Mouse (Mus musculus) intestine, embryonic 14.5 days (tissue): Measurements from ENCODE around the gene Szt2. TPM values are rescaled to one million over a fixed set of nuclear protein-coding genes. Genes with fewer than 3 reads are reported as not detected.

Experiments used
- ATAC-seq: fragments of 200-750 bp; cut with Nextera tagmentation; replicated peaks from 2 replicates; pipeline ENCODE4 v1.8.0; 2017; ENCODE audit warnings: low read depth, moderate number of reproducible peaks, moderate TSS enrichment, moderate library complexity; ENCODE audit not compliant: low FRiP score, low TSS enrichment
- DNase-seq: peaks from one replicate; pipeline ENCODE4 v3.0.0-alpha.2; 2018; ENCODE audit warnings: low spot score
- H3K27ac ChIP-seq: fragments of 300-500 bp; sonication (generic); 2 replicates; pipeline ENCODE4 v1.5.1; 2014; ENCODE audit warnings: low read depth, mild to moderate bottlenecking, control low read depth
- H3K27me3 ChIP-seq: fragments of 300-500 bp; sonication (generic); replicated peaks from 2 replicates; pipeline ENCODE4 v1.6.1; 2014; ENCODE audit warnings: low read length, control low read depth; ENCODE audit not compliant: control insufficient read depth, insufficient read depth
- H3K36me3 ChIP-seq: fragments of 300-500 bp; sonication (generic); 2 replicates; pipeline ENCODE4 v1.6.1; 2014; ENCODE audit warnings: low read length, control low read depth; ENCODE audit not compliant: control insufficient read depth, insufficient read depth
- H3K4me1 ChIP-seq: fragments of 300-500 bp; sonication (generic); replicated peaks from 2 replicates; pipeline ENCODE4 v1.6.1; 2014; ENCODE audit warnings: low read length, control low read depth, mixed read lengths; ENCODE audit not compliant: control insufficient read depth, insufficient read depth
- H3K4me2 ChIP-seq: fragments of 300-500 bp; sonication (generic); 2 replicates; pipeline ENCODE4 v1.6.1; 2014; ENCODE audit warnings: low read length
- H3K4me3 ChIP-seq: fragments of 300-500 bp; sonication (generic); 2 replicates; pipeline ENCODE4 v1.5.1; 2014; ENCODE audit warnings: low read depth, low read length, control low read depth, mixed read lengths
- H3K9ac ChIP-seq: fragments of 300-500 bp; sonication (generic); 2 replicates; pipeline ENCODE4 v1.6.1; 2014; ENCODE audit warnings: mild to moderate bottlenecking, low read length
- H3K9me3 ChIP-seq: fragments of 300-500 bp; sonication (generic); 2 replicates; pipeline ENCODE4 v1.6.1; 2016; ENCODE audit warnings: low read length, control low read depth; ENCODE audit not compliant: control insufficient read depth
- WGBS: fragments of 180-500 bp; shearing (Covaris S2); extraction: QIAGEN DNeasy Blood & Tissue Kit; methylation state at CpG from one replicate; pipeline ENCODE4 v1.1.7; 2014; 5-methylcytosine and 5-hydroxymethylcytosine counted together
- polyA plus RNA-seq: library from polyadenylated mRNA; unstranded; fragments of >200 nt; fragmentation: Nextera tagmentation; extraction: Ambion mirVana; gene quantifications from 2 replicates; pipeline ENCODE4 v1.2.1, GENCODE M21; 2014

The Szt2 gene
- polyA plus RNA-seq: 12.1 and 13.2 TPM in 2 replicates

DNA sequence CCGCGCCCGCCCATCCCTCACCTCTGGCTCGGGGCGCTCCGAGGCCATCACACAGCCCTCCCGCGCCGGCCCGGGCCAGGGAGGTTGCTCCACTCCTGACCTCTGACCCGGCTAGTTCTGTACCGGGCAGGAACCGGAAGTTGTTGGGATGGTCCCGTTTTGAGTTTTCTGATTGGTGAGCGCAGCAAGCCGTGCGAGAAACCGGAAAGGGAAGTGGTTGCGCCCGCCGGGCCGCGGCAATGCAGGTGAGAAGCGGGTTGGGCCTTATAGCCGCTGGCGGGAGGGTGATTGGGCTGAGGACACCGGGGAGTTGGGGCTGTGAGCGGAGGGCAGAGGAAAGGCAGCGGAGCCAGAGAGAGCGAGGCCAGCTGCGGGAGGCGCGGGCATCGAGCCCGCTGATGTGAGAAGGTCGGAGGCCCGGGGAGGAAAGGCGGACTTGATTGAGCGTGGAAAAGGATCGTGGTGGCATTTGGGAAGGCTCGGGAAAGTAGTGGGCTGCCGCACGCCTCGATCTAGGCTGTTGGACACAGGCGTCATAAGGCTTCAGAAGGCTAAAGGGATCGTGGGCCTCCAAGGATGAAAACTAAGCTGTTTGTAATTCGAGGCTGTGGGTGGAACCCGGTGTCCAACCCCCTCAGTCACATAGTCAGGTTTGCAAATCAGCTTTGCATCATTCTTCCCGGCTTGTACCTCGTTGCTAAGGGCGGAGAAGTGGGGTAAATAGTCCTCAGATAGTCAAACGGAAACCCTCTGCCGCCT lies at the start of gene Szt2, which contains the start of gene Med8:
Gene Szt2 (minus strand): TSS at position 132 of the 759 bp plus-strand sequence.
Gene Med8 (plus strand): TSS at position 196 of the 759 bp plus-strand sequence.
- peak within 1 kb of the TSS; percentile 91 for H3K4me2 ChIP-seq
- peaks cover 14% of the 10 kb centered on the region for H3K4me1 ChIP-seq
- H3K27ac ChIP-seq: peak within 1 kb of the TSS; percentile 47; the same call in 1 of the 2 replicates
- H3K27me3 ChIP-seq: no peaks in the 10 kb centered on the region
- H3K4me3 ChIP-seq: peak within 1 kb of the TSS; percentile 98
- no peaks in the 10 kb centered on the region for H3K9me3 ChIP-seq
- ATAC-seq: peak; percentile 94
- peaks cover 40% of the 10 kb centered on the region for H3K36me3 ChIP-seq
- under 1% methylated on average over 53 of the region's 53 CpGs for WGBS
- peak; percentile 90 for DNase-seq
- peak within 1 kb of the TSS; percentile 87 for H3K9ac ChIP-seq

GRCm38 (mm10) chr4:118457345-118457975 lies 48.4 kb upstream of the Szt2 start, which contains the start of gene Mpl:
Gene Mpl, minus strand, starts transcription at chr4:118457513.
- H3K4me1 ChIP-seq: no peaks in the 10 kb centered on the region
- no peak within 1 kb of the TSS for H3K27ac ChIP-seq
- H3K36me3 ChIP-seq: no peaks in the 10 kb centered on the region
- no peak within 1 kb of the TSS for H3K4me3 ChIP-seq
- no peak for ATAC-seq
- H3K9ac ChIP-seq: no peak within 1 kb of the TSS
- DNase-seq: no peak
- no peaks in the 10 kb centered on the region for H3K27me3 ChIP-seq
- 60% methylated on average over 9 of the region's 9 CpGs for WGBS
- no peak within 1 kb of the TSS for H3K4me2 ChIP-seq
- H3K9me3 ChIP-seq: no peaks in the 10 kb centered on the region

DNA sequence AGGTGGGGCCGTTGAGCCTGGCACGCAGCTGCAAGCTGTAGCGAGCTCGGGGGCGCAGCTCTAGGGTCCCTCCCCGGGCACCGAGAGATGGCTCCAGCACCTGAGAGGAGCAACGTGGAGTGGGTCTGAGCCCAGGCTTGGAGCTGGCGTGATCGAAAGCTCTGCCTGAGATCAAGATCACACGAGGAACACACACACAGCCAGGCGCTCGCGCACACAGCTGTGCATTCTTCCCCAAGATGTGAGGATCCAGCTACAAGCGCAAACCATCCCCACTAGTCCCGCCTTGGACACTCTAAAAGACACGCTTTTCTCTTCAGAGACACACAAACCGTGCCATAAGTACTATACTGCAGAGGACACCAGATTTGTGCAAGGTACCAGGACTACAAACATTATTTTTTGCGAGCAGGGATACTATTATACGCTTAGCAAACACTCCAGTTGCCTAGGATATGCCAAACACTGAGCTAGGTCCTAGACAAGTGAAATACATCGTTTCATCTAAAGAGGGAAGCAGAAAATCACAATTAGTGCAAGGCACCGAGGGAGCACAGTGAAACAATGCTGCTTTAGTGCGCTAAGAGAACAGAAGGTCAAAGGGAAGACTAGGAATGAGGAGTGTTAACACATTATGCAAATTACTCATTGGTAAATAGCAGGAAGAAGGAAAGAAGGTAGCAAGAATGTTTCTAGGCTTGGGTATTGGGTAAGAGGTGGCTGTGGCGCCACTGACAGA lies 37.5 kb upstream of the Szt2 start:
- peak overlapping the region; percentile 35 for H3K9ac ChIP-seq
- no peaks in the 10 kb centered on the region for H3K27me3 ChIP-seq
- 33% methylated on average over 23 of the region's 24 CpGs for WGBS
- no peak overlapping the region for H3K27ac ChIP-seq
- H3K9me3 ChIP-seq: no peaks in the 10 kb centered on the region
- peaks cover 12% of the 10 kb centered on the region for H3K4me1 ChIP-seq
- H3K4me3 ChIP-seq: peak overlapping the region; percentile 35
- DNase-seq: no peak
- no peak; the same call in 1 of the 2 replicates for ATAC-seq
- no peaks in the 10 kb centered on the region for H3K36me3 ChIP-seq
- peak overlapping the region; percentile 85 for H3K4me2 ChIP-seq

- peak; percentile 69 for DNase-seq
- no peaks in the 10 kb centered on the region for H3K9me3 ChIP-seq
- H3K27me3 ChIP-seq: no peaks in the 10 kb centered on the region
- no peak overlapping the region for H3K27ac ChIP-seq
- H3K36me3 ChIP-seq: no peaks in the 10 kb centered on the region
- 25% methylated on average over 18 of the region's 18 CpGs for WGBS
- peak overlapping the region; percentile 85 for H3K4me2 ChIP-seq
- ATAC-seq: peak; percentile 82
- H3K4me3 ChIP-seq: peak overlapping the region; percentile 35
- peaks cover 12% of the 10 kb centered on the region for H3K4me1 ChIP-seq
- H3K9ac ChIP-seq: peak overlapping the region; percentile 35
Observed at GRCm38 (mm10) chr4:118445781-118446414, 36.8 kb upstream of the Szt2 start.

DNA sequence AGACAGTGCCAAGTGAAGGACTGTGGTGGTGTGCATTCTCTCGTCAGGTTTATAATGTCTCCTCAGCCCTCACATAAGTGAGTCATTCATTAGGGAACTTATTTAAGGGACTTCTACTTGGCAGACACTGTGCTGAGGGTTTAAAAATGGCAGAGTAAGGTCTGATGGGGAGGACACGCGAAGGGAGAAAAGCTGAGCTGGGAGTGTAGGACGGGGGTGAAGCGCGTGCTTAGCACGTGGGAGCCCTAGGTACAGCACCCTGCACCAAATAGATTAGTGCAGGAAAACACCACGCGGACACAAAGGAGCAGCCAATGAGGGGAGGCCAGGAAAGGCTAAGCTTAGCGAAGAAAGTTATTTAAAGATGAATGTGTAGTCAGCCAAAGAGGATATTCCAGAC lies 36.0 kb upstream of the Szt2 start:
- H3K4me3 ChIP-seq: no peak overlapping the region
- no peaks in the 10 kb centered on the region for H3K36me3 ChIP-seq
- ATAC-seq (no peak), DNase-seq (no peak)
- 87% methylated on average over 10 of the region's 10 CpGs for WGBS
- no peaks in the 10 kb centered on the region for H3K9me3 ChIP-seq
- no peak overlapping the region for H3K27ac ChIP-seq
- H3K4me1 ChIP-seq: peaks cover 12% of the 10 kb centered on the region
- no peak overlapping the region for H3K9ac ChIP-seq
- H3K4me2 ChIP-seq: no peak overlapping the region
- no peaks in the 10 kb centered on the region for H3K27me3 ChIP-seq

- peaks cover 30% of the 10 kb centered on the region for H3K36me3 ChIP-seq
- H3K4me2 ChIP-seq: peak overlapping the region; percentile 77
- DNase-seq (peak; percentile 77), ATAC-seq (no peak)
- H3K27ac ChIP-seq: peak overlapping the region; percentile 86
- H3K4me3 ChIP-seq: peak overlapping the region; percentile 66
- H3K9ac ChIP-seq: peak overlapping the region; percentile 65
- H3K4me1 ChIP-seq: peaks cover 25% of the 10 kb centered on the region
- no peaks in the 10 kb centered on the region for H3K9me3 ChIP-seq
- no peaks in the 10 kb centered on the region for H3K27me3 ChIP-seq
- 6% methylated on average over 12 of the region's 12 CpGs for WGBS
Observed at GRCm38 (mm10) chr4:118437829-118438253, 28.8 kb upstream of the Szt2 start.

- Histone ChIP-seq H3K4me2 (peak within 1 kb of the TSS; percentile 77), H3K4me1 (peaks cover 25% of the 10 kb centered on the region), H3K27ac (peak within 1 kb of the TSS; percentile 86), H3K9me3 (no peaks in the 10 kb centered on the region), H3K4me3 (peak within 1 kb of the TSS; percentile 66), H3K36me3 (peaks cover 38% of the 10 kb centered on the region), H3K27me3 (no peaks in the 10 kb centered on the region), H3K9ac (peak within 1 kb of the TSS; percentile 65)
- DNase-seq (peak; percentile 93), ATAC-seq (peak; percentile 94)
- under 1% methylated on average over 67 of the region's 67 CpGs for WGBS
Observed at GRCm38 (mm10) chr4:118436820-118437603, 27.9 kb upstream of the Szt2 start, which contains the start of gene Cdc20. Gene Cdc20, minus strand, starts transcription at chr4:118437352.
